31 mouse cellular contexts compared by ENCODE assay signal in the genomic region with DNA sequence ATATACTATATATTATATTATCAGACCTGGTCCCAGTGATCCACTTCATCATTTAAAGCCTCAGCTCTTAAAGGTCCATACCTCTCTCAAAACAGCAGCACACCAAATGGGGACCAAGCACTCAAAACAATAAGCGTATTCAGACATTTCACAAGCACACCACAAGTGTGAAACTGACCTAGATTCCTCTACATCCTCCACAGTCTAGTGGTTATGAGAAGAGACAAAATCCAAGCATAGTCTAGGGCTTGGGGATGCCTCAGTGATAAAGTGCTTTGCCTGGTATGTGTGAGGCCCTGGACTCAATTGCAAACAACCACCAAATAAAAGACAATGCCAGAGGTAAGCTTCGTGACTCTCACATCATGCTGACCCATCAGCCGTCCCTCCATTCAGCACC.
"Had no signal": no experiment of that assay in that cellular context is flagged by ENCODE, and none has a peak within 500 bp of the region (broad histone marks: within the 10 kb centered on the region; RNA-seq: fewer than 3 reads in every experiment).

No protein-coding gene starts in this region.

- H3K4me3 ChIP-seq: limb, embryonic 10.5 days; limb, embryonic 12.5 days; limb, embryonic 13.5 days; limb, embryonic 15.5 days; liver, embryonic 12.5 days; liver, embryonic 13.5 days; liver, embryonic 15.5 days; lung, embryonic 15.5 days; midbrain, embryonic 10.5 days; midbrain, embryonic 12.5 days; midbrain, embryonic 13.5 days; midbrain, embryonic 15.5 days; myocyte had no signal

- ATAC-seq: liver, embryonic 12.5 days; liver, postnatal 0 days; lung, postnatal 0 days; midbrain, embryonic 13.5 days; midbrain, embryonic 15.5 days; midbrain, embryonic 16.5 days had no signal

- H3K27ac ChIP-seq: limb, embryonic 12.5 days; limb, embryonic 13.5 days; limb, embryonic 15.5 days; liver, embryonic 12.5 days; liver, embryonic 13.5 days; liver, embryonic 14.5 days; liver, embryonic 15.5 days; lung, embryonic 15.5 days; macrophage; midbrain, embryonic 10.5 days; midbrain, embryonic 12.5 days; midbrain, embryonic 13.5 days; midbrain, embryonic 15.5 days had no signal

- H3K9me3 ChIP-seq: limb, embryonic 10.5 days; limb, embryonic 12.5 days; limb, embryonic 13.5 days; limb, embryonic 15.5 days; liver, embryonic 12.5 days; liver, embryonic 13.5 days; liver, embryonic 15.5 days; lung, embryonic 15.5 days; midbrain, embryonic 10.5 days; midbrain, embryonic 12.5 days; midbrain, embryonic 13.5 days; midbrain, embryonic 15.5 days had no signal

- H3K27me3 ChIP-seq: limb, embryonic 12.5 days; limb, embryonic 13.5 days; limb, embryonic 15.5 days; liver, embryonic 12.5 days; liver, embryonic 13.5 days; liver, embryonic 15.5 days; lung, embryonic 15.5 days; megakaryocyte, embryonic 14.5 days; midbrain, embryonic 12.5 days; midbrain, embryonic 13.5 days; midbrain, embryonic 15.5 days had no signal

- H3K4me1 ChIP-seq: limb, embryonic 15.5 days; liver, embryonic 12.5 days; liver, embryonic 13.5 days; liver, embryonic 15.5 days; lung, embryonic 15.5 days; megakaryocyte, embryonic 14.5 days; midbrain, embryonic 10.5 days; midbrain, embryonic 12.5 days; midbrain, embryonic 13.5 days; midbrain, embryonic 15.5 days had no signal

- H3K4me2 ChIP-seq: limb, embryonic 12.5 days; limb, embryonic 13.5 days; limb, embryonic 15.5 days; liver, embryonic 11.5 days; liver, embryonic 12.5 days; liver, embryonic 13.5 days; liver, embryonic 15.5 days; lung, embryonic 14.5 days; lung, embryonic 15.5 days; midbrain, embryonic 11.5 days; midbrain, embryonic 12.5 days; midbrain, embryonic 13.5 days; midbrain, embryonic 15.5 days had no signal

- H3K9ac ChIP-seq: limb, embryonic 12.5 days; limb, embryonic 13.5 days; limb, embryonic 15.5 days; liver, embryonic 12.5 days; liver, embryonic 13.5 days; liver, embryonic 14.5 days; liver, embryonic 15.5 days; liver, postnatal 0 days; lung, embryonic 14.5 days; lung, embryonic 15.5 days; midbrain, embryonic 12.5 days; midbrain, embryonic 13.5 days; midbrain, embryonic 15.5 days had no signal

- H3K36me3 ChIP-seq: limb, embryonic 10.5 days; limb, embryonic 12.5 days; limb, embryonic 13.5 days; limb, embryonic 15.5 days; liver, embryonic 12.5 days; liver, embryonic 13.5 days; liver, embryonic 15.5 days; lung, embryonic 15.5 days; midbrain, embryonic 10.5 days; midbrain, embryonic 12.5 days; midbrain, embryonic 13.5 days; midbrain, embryonic 15.5 days had no signal

- DNase-seq: left cerebral cortex, postnatal 4 days; liver; liver, embryonic 13.5 days; liver, postnatal 0 days; lung, adult 18-20 months; lung, adult 2 months; lung, embryonic 14.5 days; lung, postnatal 10 days; lung, postnatal 14 days; lung, postnatal 36 days; lung, postnatal 4 days; midbrain, embryonic 14.5 days had no signal
